In the genomic region with DNA sequence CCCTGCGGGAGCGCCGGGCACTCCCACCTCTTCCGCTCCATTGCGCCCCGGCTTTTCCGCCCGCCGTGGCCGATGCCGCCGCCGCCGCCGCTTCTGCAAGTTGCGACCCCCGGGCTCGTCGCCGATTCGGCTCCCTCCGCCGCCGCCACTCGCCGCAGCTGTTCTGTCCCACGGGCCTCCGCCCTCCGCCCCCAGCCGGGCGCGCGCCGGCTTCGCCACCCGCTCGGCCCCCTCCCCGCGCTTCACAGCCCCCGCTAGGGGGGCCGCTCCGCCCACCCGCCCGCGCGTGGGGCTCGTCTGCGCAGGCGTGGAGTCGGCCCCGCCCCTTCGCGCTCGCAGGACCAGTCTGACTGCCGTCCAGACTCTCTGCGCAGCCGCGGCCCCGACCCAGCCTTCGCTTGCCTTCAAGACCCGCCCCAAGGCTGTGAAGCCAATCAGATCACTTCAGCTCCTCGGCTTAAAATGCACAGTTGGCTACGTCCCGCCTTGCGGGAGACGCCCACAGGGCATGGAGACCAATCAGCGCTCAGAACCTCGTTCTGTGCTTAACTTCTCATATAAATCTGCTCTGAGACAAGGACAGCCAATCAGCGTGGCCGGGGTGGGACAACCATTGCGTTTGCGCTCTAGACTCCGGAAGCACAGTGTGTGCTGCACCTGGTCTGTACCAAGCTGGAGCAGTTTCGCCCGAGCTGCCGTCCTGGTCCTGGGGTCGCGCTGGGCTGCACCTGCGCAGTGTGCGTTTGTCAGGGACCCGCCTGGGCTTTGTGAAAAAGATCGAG, we compare ENCODE assay signal across 8 mouse cellular contexts. TPM values are rescaled to one million over a fixed set of nuclear protein-coding genes. Genes with fewer than 3 reads are reported as not detected.
DNase-seq lines count a peak whose midpoint lies in the region; ATAC-seq and TF ChIP-seq lines count a peak whose summit lies in the region.

A gene (minus strand): TSS at position 360 of the 782 bp plus-strand sequence.

- H3K4me3 ChIP-seq in cortical plate, adult 2 months (ENCODE audit: insufficient read depth, low read length), result peak within 1 kb of the TSS; percentile 41
- peak within 1 kb of the TSS; percentile 91 for H3K4me3 ChIP-seq in megakaryocyte, embryonic 14.5 days (replicated peaks)

- peak; percentile 99 for TF ChIP-seq POLR2A in cortical plate, adult 2 months (IDR thresholded peaks at IDR 0.05; ENCODE audit: extremely low read depth, insufficient read depth, low read length)

- H3K36me3 ChIP-seq in megakaryocyte, embryonic 14.5 days (replicated peaks; ENCODE audit: low read length), result peaks cover 66% of the 10 kb centered on the region

- peak; percentile 100 for DNase-seq in gastrocnemius, adult 8-10 months (ENCODE audit: low spot score in 2 of 2)
- peak; percentile 100 for DNase-seq in hindlimb bud, embryonic 11.5 days (ENCODE audit: extremely low spot score, low read depth, low spot score)
- peak; percentile 96 to 100 for DNase-seq in left cerebral cortex, adult 8-10 months (ENCODE audit: low spot score in 2 of 2)
- DNase-seq in right cerebral cortex, postnatal 10 days (ENCODE audit: low spot score in 2 of 2), result peak; percentile 100
- DNase-seq in urinary bladder, postnatal 25 days (ENCODE audit: low spot score), result peak; percentile 99

- H3K4me1 ChIP-seq in cortical plate, adult 2 months (ENCODE audit: control insufficient read depth, insufficient read depth, low read length), result peaks cover 10% of the 10 kb centered on the region
- peaks cover 75% of the 10 kb centered on the region for H3K4me1 ChIP-seq in megakaryocyte, embryonic 14.5 days

- ATAC-seq in activated CD4-positive, CD25-positive, alpha-beta regulatory T cell, adult 4 months, result peak; percentile 97

- no peaks in the 10 kb centered on the region for H3K27me3 ChIP-seq in megakaryocyte, embryonic 14.5 days (replicated peaks)

- 0 out of 2 replicates have a peak, but pooled peaks cover 5% of the 10 kb centered on the region for H3K9me3 ChIP-seq in megakaryocyte, embryonic 14.5 days

- no peak for TF ChIP-seq CTCF in cortical plate, adult 2 months (IDR thresholded peaks at IDR 0.05; ENCODE audit: extremely low read depth, insufficient read depth, low read length)

- H3K27ac ChIP-seq in cortical plate, adult 2 months (ENCODE audit: insufficient read depth, low read length), result peak within 1 kb of the TSS; percentile 92

RNA-seq across cellular contexts. Expression of the gene that starts here (rescaled TPM):
- polyA plus RNA-seq in activated CD4-positive, CD25-positive, alpha-beta regulatory T cell, adult 4 months (2017; shearing (Covaris generic)), result 10 to 100 TPM; 23.6 to 32.0 TPM
- 186 and 210 TPM in 2 replicates for polyA plus RNA-seq in cortical plate, adult 2 months (2012; rRNA removed)
- total RNA-seq in gastrocnemius, adult 8-10 months (2022), result 100 to 1,000 TPM; 120 to 138 (median 131) TPM
- total RNA-seq in left cerebral cortex, adult 8-10 months (2022), result 100 to 1,000 TPM; 146 to 152 (median 149) TPM
- 199 and 247 TPM in 2 replicates for polyA plus RNA-seq in megakaryocyte, embryonic 14.5 days (2012; ENCODE audit: insufficient read depth, low replicate concordance)

Comparison
In these comparisons a context has a peak if more than half of its experiments do, and no peak if none do; other contexts are left out.
1. Peak in every context shown above with its lines: DNase-seq, ATAC-seq, H3K4me3 ChIP-seq and H3K27ac ChIP-seq.